9 mouse cellular contexts compared by ENCODE assay signal in the genomic region with DNA sequence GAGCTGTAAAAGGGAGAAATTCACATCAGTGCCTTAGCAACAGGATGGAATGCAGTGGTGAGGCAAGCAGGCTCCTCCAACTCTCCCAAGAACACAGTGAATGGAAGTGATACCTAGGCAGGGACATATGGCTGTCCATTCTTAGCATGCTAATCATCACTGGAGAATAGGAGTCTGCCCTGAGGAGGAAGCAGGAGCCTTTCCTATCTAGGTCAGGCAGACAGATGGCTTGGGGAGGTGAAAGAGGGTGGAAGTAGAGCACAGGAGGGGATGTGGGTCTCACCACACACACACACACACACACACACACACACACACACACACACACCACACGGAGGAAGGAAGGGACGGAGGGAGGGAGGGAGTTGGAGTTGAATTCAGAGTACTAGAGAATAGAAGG.
A peak's percentile ranks its signal among the peaks of the same experiment; 100 is the strongest.
DNase-seq lines count a peak whose midpoint lies in the region; ATAC-seq and TF ChIP-seq lines count a peak whose summit lies in the region.
"Had no signal": no experiment of that assay in that cellular context is flagged by ENCODE, and none has a peak within 500 bp of the region (broad histone marks: within the 10 kb centered on the region; RNA-seq: fewer than 3 reads in every experiment).

No protein-coding gene starts in this region.

- H3K27ac ChIP-seq in midbrain, embryonic 14.5 days (replicated peaks; ENCODE audit: low read depth, low read length) = peak overlapping the region; percentile 49
- no peak overlapping the region for H3K27ac ChIP-seq in heart, embryonic 11.5 days (ENCODE audit: low read depth, low read length)

- H3K27me3 ChIP-seq in midbrain, embryonic 14.5 days (ENCODE audit: control insufficient read depth, insufficient read depth, low read length) = no peaks in the 10 kb centered on the region
- H3K27me3 ChIP-seq in heart, embryonic 11.5 days (ENCODE audit: control insufficient read depth, insufficient read depth, low read length) = no peaks in the 10 kb centered on the region

- 0 out of 2 replicates have a peak, but pooled peaks cover 6% of the 10 kb centered on the region for H3K36me3 ChIP-seq in midbrain, embryonic 14.5 days (ENCODE audit: control insufficient read depth, insufficient read depth, low read length)
- no peaks in the 10 kb centered on the region for H3K36me3 ChIP-seq in heart, embryonic 11.5 days (ENCODE audit: control insufficient read depth, insufficient read depth, low read length)

- no peak for TF ChIP-seq POLR2A in brain, embryonic 14.5 days (IDR thresholded peaks at IDR 0.05; ENCODE audit: borderline replicate concordance, extremely low read depth, insufficient read depth, insufficient read length, poor library complexity, severe bottlenecking)

- H3K9me3 ChIP-seq in midbrain, embryonic 14.5 days (ENCODE audit: control insufficient read depth, low read length) = no peaks in the 10 kb centered on the region
- no peaks in the 10 kb centered on the region for H3K9me3 ChIP-seq in heart, embryonic 11.5 days (replicated peaks; ENCODE audit: control insufficient read depth, low read length)

- 67% methylated on average over 1 of the region's 2 CpGs for WGBS in midbrain, embryonic 14.5 days
- 49% methylated on average over 2 of the region's 2 CpGs for WGBS in heart, embryonic 11.5 days (ENCODE audit: insufficient replicate concordance)

- no peak for ATAC-seq in midbrain, embryonic 14.5 days (ENCODE audit: low FRiP score, low TSS enrichment)
- no peak for ATAC-seq in heart, embryonic 11.5 days (replicated peaks; ENCODE audit: insufficient number of reproducible peaks, low FRiP score, low TSS enrichment)

- no peak overlapping the region for H3K4me3 ChIP-seq in midbrain, embryonic 14.5 days (replicated peaks; ENCODE audit: low read depth, low read length)
- no peak overlapping the region for H3K4me3 ChIP-seq in heart, embryonic 11.5 days (ENCODE audit: low read depth, low read length)

- H3K4me1 ChIP-seq in midbrain, embryonic 14.5 days (ENCODE audit: control insufficient read depth, insufficient read depth, low read length) = peaks cover 21% of the 10 kb centered on the region; the same call in 1 of the 2 replicates
- peaks cover 6% of the 10 kb centered on the region; the same call in 1 of the 2 replicates for H3K4me1 ChIP-seq in heart, embryonic 11.5 days (ENCODE audit: control insufficient read depth, insufficient read depth, low read length)

- no peak for TF ChIP-seq CTCF in brain, embryonic 14.5 days (IDR thresholded peaks at IDR 0.05; ENCODE audit: borderline replicate concordance, extremely low read depth, insufficient read depth, insufficient read length)

- H3K9ac ChIP-seq in midbrain, embryonic 14.5 days (replicated peaks; ENCODE audit: low read length) = no peak overlapping the region
- no peak overlapping the region for H3K9ac ChIP-seq in heart, embryonic 11.5 days (ENCODE audit: low read depth, low read length)

- no peak overlapping the region for H3K4me2 ChIP-seq in midbrain, embryonic 14.5 days (ENCODE audit: low read length)
- no peak overlapping the region for H3K4me2 ChIP-seq in heart, embryonic 11.5 days

- peak; percentile 21 for DNase-seq in layer of hippocampus, adult 9-11 months
- no peak for DNase-seq in layer of hippocampus, adult 11-12 months (ENCODE audit: low spot score)
- peak; percentile 51 for DNase-seq in brain, embryonic 14.5 days (ENCODE audit: low read depth)
- peak; percentile 81 to 83 for DNase-seq in cerebellum, postnatal 14 days
- DNase-seq in midbrain, embryonic 14.5 days = peak; percentile 21
- no peak for DNase-seq in kidney, adult 18-20 months
- DNase-seq in thymus, postnatal 14 days = no peak
- DNase-seq: kidney, postnatal 14 days had no signal

Comparison
In these comparisons a context has a peak if more than half of its experiments do, and no peak if none do; other contexts are left out.
1. DNase-seq: peak in layer of hippocampus, adult 9-11 months (single experiment), brain, embryonic 14.5 days (single experiment), cerebellum, postnatal 14 days (2 of 2) and midbrain, embryonic 14.5 days (single experiment); none in layer of hippocampus, adult 11-12 months (single experiment), kidney, adult 18-20 months (single experiment) and thymus, postnatal 14 days (single experiment).